Mouse (Mus musculus): ENCODE data around the gene Rab3c.

The Rab3c gene

GRCm38 (mm10) chr13:110280563-110281144, at the start of gene Rab3c:
Rab3c (minus strand) TSS chr13:110280996.
- no peak for DNase-seq (ENCODE audit: low spot score in 2 of 2)

DNA sequence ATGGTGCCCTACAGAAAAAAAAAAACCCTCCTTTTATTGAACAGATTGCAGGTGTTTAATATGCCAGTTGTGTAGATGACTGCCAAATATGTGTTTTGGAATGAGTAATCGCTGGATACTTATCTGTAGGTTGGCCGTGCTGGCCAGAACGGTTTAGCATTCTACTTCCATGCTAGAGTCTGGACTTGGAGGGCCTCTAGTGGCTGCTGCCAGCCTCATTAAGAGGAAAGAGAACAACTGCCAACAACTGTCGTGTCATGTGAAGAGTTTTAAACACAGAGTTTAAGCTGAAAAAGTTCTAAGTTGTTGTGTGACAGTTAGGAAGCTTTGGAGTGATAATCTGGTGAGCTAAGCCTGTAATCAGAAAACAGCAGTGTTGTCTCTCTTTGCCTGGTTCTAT, 38.0 kb upstream of the Rab3c start:
- no peak for DNase-seq (ENCODE audit: low spot score in 2 of 2)

GRCm38 (mm10) chr13:110307188-110307587, 26.4 kb upstream of the Rab3c start:
- DNase-seq (ENCODE audit: low spot score in 2 of 2): no peak

DNA sequence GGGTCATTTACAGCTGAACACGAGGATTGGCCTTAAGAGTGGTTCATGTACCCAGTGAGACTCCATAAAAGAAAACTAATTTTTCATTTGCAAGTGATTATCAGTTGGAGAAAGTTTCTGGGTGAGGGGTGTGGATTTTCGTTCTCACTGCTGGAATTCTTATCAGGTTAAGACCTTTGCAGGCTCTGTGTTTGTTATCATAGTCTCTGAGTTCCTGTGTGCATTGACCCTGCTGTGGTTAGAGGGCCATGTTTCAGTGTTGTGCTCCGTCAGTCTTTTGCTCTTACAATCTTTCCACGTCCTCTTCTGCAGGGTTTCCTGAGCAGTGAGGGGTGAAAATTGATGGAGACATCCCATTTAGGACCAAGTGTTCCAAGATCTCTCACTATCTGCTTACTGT, 16.3 kb upstream of the Rab3c start:
- DNase-seq (ENCODE audit: low spot score in 2 of 2): no peak

DNA sequence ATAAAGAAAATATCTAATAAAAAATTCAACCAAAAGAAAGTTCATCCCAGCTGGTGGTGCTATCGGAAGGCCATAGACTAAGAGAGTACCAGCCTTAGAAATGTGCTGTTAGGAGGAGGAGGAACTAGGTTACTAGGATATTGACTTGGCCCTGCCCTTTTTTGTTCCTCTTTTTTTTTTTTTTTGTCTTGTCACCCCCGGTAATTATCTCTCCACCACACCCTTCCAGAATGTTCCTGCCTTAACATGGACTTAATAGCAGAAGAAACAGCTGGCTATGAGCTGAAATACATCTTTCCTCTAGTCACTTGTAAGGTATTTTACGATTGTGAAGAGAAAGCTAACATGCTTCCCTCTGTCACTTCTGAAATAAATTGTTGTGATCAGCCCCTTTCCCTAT, 7.7 kb upstream of the Rab3c start:
- DNase-seq (ENCODE audit: low spot score in 2 of 2): no peak

- no peak for DNase-seq (ENCODE audit: low spot score in 2 of 2)
Measured at GRCm38 (mm10) chr13:110283781-110284180, 3.0 kb upstream of the Rab3c start.

DNA sequence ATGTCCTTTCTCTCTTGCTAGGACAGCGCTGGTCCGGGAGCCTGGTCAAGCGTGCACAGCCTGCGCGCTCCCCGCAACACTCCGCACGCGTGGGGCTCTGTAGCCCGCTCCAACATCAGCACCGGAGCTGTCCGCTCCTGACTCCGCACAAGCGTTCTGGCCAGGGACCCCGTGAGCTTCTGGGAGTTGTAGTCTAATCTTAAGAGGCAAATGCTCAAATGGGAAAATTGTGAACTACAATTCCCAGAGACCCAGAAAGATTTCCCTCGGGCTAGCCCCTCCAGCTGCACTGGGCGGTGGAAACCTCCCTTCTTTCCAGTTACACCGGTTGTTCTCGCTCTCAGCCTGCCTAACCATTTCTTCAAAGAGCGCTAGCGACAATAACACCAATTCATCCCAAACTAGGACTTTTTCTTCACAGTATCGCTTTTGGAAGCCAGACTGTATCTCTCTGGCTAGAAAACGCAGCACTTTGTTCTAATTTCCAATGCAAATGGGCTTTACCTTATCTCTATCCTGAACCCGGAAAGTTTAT, 701 bp downstream of the Rab3c start:
- no peak for DNase-seq (ENCODE audit: low spot score in 2 of 2)

DNA sequence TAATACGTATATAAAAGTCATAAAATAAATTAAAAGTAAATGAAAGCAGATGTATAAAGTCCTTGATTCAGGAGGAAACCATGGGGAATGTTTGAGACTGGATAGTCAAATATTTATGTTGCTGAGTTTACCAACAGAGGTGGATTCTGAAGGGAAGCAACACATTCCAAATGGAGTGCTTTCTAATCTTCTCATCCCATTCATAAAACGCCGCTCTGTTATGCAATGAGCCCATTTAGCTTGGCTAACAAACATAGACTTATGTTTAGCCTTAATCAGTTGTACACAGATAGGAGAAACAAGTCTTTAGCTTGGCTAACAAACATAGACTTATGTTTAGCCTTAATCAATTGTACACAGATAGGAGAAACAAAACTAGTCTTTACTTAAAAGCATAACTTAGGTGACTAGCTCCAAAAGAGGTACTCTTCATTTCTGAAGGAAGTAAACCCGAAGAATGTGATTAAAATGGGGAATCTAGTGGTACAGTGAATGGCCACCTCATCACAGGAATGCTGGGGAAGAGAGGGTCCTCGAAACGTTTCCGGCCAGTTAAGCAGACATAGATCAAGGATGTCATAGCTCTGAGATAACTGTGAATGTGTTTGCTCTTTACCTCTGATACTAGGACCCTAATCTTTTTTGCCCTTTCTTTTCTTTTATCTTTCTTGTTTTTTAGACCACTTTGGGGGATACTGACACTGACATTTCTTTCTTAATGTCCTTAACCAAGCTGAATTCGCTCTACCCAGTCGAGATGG, 1.6 kb downstream of the Rab3c start:
- no peak for DNase-seq (ENCODE audit: low spot score in 2 of 2)

- no peak for DNase-seq (ENCODE audit: low spot score in 2 of 2)
Measured at GRCm38 (mm10) chr13:110277709-110278108, 3.1 kb downstream of the Rab3c start.

GRCm38 (mm10) chr13:110275471-110275870, 5.3 kb downstream of the Rab3c start:
- DNase-seq (ENCODE audit: low spot score in 2 of 2): no peak

DNA sequence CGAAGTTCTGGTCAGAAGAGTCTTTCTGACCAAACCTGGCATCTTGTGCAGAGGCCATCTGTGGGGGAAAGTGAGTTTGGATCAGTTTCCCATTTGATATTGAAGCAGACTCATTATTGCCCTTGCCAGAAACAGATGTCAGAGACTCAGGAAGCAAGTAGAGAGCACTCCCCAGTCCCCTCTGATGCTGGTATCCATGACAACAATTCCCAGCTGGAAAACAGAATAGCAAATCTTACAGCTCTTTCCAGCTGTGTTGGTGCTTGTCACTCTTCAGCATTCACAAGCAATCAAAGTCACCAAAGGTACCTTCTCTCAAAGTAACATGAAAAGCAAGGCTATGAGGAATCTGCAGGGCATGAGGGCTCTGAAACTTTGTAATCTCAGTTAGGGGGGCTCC, 20.1 kb downstream of the Rab3c start:
- no peak for DNase-seq (ENCODE audit: low spot score in 2 of 2)

- no peak for DNase-seq (ENCODE audit: low spot score in 2 of 2)
Measured at GRCm38 (mm10) chr13:110251453-110251852, 29.3 kb downstream of the Rab3c start.

GRCm38 (mm10) chr13:110248481-110248880, 32.3 kb downstream of the Rab3c start:
- DNase-seq (ENCODE audit: low spot score in 2 of 2): no peak

DNA sequence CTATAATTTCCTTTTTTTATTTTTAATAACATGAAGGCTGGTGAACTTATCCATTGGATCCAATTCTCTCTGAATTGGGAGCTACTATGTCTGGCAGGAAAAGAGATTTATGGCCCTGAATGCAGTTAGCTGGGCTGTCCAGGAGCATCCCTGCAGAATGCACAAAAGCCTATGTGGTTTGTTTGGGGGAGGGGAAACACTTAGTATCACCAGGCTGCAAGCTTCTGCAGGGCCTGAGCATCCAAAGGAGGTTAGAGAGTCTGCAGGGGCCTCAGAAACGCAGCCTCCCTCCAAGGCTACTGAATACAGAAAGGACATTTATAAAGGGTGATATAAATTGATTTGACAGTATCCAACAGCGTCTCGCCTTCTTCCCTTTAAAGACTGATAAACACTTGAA, 41.8 kb downstream of the Rab3c start:
- no peak for DNase-seq (ENCODE audit: low spot score in 2 of 2)

DNA sequence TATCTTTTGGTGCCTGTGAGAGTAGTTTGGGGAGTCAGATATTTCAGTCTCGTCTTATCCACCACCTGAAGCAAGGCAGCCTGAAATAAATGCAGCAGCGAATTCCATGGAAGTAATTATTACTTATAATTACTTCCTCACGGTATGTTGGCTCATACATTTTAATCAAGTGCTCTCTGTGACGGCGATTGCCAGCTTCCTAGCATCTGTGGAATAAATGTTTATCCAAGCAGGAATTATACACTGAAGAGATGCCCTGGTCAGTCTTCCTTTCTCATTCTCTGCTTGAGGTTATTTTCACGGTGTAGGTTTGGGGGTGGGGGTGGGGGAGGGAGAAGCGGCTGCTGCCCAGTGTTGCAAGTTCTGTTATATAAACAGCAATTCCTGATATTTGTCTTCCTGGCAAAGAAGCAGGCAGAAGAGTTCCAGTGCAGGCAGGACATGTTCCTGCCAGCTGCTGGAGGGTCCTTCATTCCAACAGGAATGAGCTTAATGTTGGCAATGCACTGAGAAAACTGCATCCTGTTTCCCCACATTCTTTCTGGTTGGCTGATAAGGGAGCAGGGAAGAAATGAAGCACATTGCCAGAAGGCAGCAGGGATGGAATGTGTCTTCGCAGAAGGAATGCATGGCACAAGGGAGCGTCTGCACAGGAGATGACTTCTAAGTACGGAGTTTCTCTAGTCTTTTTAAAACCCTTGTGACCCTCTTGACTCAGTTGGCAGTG, 43.4 kb downstream of the Rab3c start:
- no peak for DNase-seq (ENCODE audit: low spot score in 2 of 2)

DNA sequence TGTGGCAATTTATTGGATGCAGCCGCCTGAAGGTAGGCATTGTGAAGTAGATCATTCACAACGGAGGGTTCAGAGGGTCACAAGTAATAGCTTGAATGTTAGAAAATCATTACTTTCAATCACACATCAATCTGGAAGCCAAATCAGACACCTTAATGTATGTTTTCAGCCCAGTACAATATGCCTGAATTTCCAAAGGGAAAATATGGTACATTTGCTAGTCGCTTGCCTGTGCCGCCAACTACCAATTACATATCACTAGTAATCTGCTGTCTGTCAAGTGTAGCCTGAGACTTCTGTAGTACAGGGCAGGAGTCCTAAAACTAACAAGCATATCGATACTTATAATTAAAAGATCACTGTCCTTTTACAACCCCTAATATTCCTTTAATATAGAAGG, 47.4 kb downstream of the Rab3c start:
- no peak for DNase-seq (ENCODE audit: low spot score in 2 of 2)

DNA sequence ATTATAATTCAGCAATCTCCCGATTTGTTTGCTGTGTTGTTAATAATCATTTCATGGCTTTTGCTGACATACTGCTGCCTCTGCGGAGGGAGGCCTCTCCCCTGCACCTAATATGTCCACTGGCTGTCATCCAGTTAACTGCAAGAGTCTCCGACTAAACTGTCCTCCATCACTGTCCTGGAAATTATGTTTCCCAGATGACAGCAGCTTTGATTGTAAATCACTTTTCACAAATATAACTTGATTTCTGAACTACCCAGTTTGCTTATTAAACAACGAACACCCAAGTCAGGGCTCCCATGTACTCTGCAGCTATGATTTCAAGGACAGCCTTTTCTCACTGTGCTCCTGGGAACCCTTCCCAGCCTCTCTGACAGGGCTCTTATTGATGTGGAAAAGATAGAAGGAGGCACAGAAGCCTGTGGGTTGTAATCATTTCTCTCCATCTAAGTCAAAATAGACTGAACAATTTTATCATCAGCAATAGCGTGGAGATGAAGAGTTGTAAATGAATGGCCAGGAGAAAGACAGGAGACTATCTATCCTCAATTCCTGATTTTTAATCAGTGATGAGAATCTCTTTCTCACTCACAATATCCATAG, 49.6 kb downstream of the Rab3c start:
- DNase-seq (ENCODE audit: low spot score in 2 of 2): no peak

GRCm38 (mm10) chr13:110230046-110230445, 50.8 kb downstream of the Rab3c start:
- no peak for DNase-seq (ENCODE audit: low spot score in 2 of 2)

GRCm38 (mm10) chr13:110219195-110219594, 61.6 kb downstream of the Rab3c start:
- DNase-seq (ENCODE audit: low spot score in 2 of 2): no peak

- DNase-seq (ENCODE audit: low spot score in 2 of 2): no peak
Measured at GRCm38 (mm10) chr13:110218497-110218896, 62.3 kb downstream of the Rab3c start.

DNA sequence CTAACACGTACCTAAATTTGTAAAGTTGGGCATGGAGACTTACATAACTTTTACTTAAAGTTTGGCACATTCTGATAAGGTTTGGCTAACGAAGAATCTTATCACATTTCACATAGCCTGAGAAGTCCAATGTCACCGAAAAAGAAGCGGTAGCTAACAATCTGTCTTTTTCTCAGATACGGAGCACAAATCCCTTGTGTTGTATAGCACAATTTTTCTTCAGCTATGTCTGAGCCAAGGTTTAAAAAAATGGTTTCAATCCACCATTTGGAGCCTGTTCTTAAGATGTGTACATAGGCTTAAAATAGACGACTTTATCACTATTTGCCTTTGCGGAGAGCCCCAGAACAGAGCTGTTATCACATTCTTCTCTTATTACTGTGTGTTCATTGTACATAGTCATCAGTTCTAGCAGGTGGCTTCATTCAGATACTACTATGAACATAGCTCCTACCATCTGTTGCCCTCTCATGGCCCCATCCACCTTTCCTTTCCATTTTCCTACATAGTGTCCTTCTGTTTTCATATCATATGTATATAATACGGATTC, 69.2 kb downstream of the Rab3c start:
- DNase-seq (ENCODE audit: low spot score in 2 of 2): no peak

DNA sequence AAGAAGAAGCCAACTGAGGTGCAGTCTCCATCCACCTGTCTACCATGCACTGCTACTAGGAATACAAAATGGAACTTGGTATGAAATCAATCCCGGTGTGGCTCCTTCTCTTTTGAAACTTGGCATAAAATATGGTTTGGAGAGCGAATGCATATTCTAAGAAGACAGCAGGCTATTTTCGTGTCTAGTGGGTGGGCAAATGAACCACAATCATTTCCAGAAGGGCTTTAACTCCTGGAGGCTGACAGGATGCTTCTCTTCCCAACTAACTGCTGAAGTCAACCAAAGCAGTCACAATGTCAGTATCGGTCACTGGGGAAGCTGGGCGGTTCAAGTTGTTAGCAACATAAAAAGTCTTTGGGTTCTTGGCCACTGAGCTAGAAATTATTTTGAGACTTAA, 81.9 kb downstream of the Rab3c start:
- DNase-seq (ENCODE audit: low spot score in 2 of 2): no peak

All from spleen, postnatal 36 days (tissue).